Mouse (Mus musculus) ES-E14 (cell line): ENCODE results near the gene Stam2.

Experiments
- CHD2 ChIP-seq: IDR thresholded peaks from 2 replicates; pipeline ENCODE4 v1.6.1; 2014; ENCODE audit warnings: mild to moderate bottlenecking, low read depth, low read length, inconsistent platforms
- HCFC1 ChIP-seq: IDR thresholded peaks from 2 replicates; pipeline ENCODE4 v1.6.1; 2012; ENCODE audit warnings: low read length, inconsistent platforms, borderline replicate concordance; ENCODE audit not compliant: insufficient read depth
- MAFK ChIP-seq: IDR thresholded peaks from 2 replicates; pipeline ENCODE4 v1.6.1; 2014; ENCODE audit warnings: mild to moderate bottlenecking, low read depth, low read length, inconsistent platforms; ENCODE audit not compliant: insufficient read depth
- ZC3H11A ChIP-seq: IDR thresholded peaks from 2 replicates; pipeline ENCODE4 v1.6.1; 2012; ENCODE audit warnings: low read depth, mild to moderate bottlenecking, inconsistent platforms, low read length, borderline replicate concordance
- ZNF384 ChIP-seq: IDR thresholded peaks from 2 replicates; pipeline ENCODE4 v1.6.1; 2012; ENCODE audit warnings: low read depth, low read length, inconsistent platforms

GRCm38 (mm10) chr2:52772774-52773393 lies 30.8 kb upstream of the Stam2 start:
- no peak for TF ChIP-seq HCFC1
- no peak for TF ChIP-seq MAFK
- TF ChIP-seq CHD2: no peak
- no peak for TF ChIP-seq ZNF384
- TF ChIP-seq ZC3H11A: no peak
